Mouse (Mus musculus) cerebellum, adult 8-10 months (tissue): ENCODE data around the gene Arid5a.
A peak's percentile ranks its signal among the peaks of the same experiment; 100 is the strongest.

ENCODE experiments used
- DNase-seq: peaks from one replicate; pipeline ENCODE4 v3.0.0; 2022

The Arid5a gene

DNA sequence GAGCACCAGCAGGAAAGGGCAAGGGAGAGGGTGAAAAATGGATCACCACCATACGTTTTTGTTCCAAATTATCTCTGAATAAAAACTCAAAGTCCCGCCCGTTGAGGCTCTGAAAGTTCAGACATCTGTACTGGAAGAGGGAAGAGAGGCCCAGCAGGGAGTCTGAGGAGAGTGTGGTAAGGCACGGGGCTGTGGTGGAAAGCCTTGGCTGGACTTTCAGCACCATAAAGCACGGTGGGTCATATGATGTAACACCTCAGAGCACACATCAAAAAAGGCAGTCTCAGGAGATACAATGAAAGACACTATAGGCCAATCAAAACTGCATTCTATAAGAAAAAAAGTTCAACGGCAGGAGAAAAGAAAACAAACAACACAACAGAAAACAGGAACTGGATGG, 24.2 kb downstream of the Arid5a start:
- DNase-seq, result no peak

DNA sequence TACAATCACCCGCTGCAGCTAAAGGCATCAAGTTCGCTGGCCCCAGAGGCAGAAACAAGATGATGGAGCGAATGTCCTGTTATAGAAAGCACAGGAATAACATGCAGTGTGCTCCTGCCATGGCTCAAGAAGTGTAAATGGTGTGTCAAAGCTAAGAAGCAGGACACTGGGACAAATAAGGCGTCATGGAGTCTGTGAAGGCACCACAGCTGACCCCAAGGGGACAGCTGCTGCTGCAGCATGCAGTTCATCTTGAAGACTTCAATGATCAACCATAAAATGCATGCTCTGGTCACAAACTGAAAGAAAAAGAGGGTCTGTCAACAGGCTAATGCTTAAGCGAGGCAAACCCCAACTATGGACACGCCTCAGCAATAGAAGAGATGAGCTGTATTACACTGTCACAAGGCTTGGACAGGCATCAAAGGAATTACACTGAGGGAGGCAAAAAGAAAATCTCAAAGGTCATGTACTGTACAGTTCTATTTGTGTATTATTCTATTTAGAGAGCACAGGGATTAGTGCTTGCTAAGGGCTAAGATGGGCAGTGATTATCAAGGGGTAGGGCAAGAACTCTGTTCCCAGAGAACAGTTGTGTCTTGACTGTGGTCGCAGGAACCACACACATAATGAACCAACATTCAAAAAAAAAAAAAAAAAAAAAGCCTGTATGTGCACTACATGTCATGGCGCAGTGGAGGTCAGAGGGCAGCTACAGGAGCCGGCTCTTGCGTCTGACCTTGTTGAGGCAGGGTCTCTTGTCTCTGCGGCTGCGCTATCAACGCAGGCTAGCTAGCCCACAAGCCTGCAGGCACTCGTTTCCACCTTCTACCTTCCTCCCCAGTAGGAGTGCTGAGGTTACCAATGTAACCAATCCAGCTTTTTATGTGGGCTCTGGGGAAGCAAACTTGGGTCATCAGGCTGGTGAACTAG, 25.7 kb downstream of the Arid5a start:
- DNase-seq, result no peak

DNA sequence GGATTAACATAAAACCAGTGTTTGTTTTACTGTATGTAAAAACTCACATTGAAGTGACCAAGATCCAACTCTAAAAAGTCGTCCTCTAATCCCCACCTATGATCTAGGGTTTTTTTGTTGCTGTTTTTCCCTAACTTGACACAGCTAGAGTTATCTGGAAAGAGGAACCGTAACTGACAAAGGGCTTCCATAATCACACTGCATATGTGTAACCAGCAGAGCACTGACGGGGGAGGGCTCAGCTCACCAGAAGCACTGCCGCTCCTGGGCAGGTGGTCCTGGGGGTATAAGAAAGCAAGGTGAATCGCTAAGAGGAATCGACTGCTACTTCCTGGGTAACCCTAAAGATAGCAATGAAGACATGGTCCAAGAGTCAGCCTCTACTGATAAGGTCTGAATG, 35.0 kb downstream of the Arid5a start:
- no peak for DNase-seq

DNA sequence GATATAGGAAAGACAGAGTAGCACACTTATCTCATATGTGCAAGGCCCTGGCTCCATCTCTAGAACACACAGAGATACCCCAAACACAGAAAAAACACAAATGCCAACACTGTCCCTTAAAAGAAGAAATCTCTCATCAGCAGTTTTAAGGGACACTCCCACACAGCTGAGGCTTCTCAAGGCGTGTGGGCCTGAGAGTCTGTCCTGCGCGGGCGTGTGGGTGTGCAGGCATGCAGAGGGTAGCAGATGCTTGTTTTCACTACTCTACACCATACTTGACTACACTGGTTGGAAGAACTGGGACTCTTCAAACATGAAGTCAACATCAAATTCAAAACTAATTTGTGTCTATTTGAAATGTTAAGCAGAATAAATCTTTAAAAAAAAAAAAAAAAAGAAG, 44.8 kb downstream of the Arid5a start:
- DNase-seq, result no peak

DNA sequence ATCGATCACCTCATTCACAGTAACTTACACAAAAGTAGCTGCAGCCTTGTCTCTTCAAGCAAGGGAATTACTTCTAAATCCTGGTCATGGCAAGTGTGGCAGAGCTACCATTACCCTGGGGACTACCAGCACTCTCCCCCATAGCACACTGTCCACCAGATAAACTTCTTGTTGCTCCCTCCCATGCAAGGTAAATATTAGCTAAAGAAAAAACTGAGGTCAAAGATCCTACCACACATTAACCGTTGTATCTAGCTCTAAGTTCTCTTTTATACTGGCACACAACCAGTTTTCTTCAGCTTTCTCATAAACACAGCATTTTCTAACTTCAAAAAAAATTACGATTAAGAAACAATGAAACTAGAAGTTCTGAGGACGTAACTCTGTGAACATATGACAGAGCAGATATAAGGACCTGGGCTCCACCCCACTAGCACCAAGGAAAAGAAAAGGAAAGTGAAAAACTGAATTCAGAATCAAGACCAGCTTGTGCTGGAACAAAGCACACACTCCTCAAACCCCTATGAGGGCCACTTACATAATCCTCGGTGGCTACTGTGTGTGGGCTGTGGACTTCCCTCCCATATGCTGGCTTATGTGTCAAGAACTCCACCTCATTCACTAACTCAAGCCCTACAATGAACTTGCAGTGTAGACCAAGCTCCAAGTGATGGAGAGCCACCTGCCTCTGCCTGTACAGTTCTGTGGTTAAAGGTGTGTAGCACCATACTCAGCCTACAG, 49.6 kb downstream of the Arid5a start:
- DNase-seq, result no peak

DNA sequence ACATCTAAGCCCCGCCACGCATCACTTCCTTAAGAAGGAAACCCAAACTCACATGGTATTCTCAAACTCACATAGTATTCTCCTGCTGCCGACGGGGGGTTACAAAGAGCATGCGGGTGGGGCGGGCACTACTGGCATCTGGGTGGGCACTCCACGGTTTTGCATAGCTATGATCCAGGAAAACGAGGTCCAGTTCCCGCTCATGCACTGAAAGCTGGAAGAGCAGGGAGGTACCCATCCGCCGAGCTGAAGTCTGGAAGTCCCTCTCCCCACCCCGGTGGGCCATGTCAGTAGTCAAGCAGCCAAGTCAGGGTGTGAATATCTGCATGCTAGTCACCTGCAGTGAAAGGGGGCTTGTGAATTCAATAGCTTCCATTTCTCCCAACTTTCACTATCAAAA, 60.2 kb downstream of the Arid5a start:
- no peak for DNase-seq

DNA sequence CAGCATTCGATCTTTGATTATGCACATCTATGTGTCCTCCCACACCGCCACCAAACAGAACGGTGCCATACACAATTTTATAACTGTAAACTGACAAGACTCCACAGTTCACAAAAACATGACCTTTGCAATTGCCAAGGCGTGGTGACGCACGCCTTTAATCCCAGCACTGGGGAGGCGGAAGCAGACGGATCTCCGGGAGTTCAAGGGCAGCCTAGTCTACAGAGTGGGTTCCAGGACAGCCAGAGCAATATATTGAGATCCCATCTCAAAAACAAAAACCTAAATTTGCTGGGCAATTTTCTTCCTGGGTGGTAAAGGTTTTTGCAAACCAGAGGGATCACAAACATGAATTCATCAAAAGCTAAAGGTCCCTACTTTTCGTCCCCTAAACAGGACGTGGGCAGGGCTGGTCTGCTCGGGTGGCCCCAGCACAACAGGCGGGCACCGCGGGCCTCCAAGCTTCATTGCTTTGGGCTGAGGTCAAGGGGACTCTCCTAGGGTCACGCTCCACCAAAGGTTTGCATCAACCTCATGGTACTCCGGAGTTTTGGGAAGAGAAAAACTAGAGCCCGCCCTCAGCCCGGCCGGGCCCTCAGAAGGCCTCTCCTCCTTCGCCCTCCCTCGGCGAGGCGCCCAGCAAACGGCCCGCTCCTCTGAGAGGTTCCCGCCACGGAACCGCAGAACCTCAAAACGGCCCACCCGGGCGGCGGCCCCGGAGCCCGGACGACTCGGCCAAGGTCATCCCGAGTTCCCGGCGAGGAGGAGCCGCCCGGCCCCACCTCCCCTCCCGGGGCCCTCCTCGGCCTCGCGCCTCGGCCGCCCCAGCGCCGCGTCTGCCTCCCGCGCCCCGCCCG, 60.8 kb downstream of the Arid5a start:
- DNase-seq, result peak; percentile 12

DNA sequence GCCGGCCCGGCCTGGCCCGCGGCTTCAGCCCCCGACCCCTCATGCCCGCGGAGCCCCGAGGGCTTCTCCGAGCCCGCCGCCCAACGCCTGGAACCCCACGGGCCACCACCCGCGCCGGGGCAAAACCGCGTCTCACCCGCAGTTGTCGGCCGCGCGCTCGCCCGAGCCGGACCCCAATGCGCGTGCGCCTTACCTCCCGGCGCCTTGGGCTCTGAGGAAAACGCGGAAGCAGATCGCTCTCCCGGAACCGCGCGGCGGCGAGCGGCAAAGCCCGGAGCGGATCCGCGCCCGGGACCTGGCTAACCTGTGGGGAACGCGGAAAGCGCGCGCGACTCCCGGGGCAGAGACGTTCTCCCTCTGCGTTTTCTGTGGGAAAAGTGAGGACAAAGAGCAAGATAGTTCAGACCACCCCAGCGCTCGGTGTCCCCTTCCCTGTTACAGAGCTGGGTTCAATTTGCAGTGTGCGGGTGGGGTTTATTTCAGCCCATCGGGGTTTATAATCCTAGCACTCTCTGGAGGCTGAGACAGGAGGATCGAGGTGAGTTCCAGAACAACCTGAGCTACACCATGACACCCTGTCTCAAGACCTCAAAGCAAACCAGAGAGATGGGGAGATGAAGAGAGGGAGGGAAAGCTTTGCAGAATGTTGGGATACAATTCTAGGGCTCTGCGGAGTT, 61.6 kb downstream of the Arid5a start, which contains the start of gene Kansl3:
Kansl3 (minus strand) TSS at position 213 of the 677 bp plus-strand sequence.
- peak; percentile 87 for DNase-seq

DNA sequence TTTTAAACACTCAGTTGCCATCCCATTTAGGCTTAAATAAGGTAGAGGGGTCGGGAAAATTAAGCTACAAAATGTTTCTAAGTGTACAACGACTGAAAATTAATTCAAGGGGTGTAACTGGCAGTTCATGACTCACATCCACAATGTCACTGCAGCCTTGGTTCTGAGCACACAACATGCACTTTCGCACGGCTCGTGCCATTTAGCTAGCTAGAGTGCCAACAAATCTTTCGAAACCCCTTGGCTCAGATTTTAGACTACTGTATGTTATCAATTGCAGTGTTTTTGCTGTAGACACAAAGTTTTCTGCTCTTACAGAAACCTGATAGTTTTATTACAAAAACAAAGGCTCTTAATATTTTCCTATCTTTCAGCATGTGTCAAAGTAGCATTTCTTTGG, 63.4 kb downstream of the Arid5a start:
- DNase-seq, result no peak

DNA sequence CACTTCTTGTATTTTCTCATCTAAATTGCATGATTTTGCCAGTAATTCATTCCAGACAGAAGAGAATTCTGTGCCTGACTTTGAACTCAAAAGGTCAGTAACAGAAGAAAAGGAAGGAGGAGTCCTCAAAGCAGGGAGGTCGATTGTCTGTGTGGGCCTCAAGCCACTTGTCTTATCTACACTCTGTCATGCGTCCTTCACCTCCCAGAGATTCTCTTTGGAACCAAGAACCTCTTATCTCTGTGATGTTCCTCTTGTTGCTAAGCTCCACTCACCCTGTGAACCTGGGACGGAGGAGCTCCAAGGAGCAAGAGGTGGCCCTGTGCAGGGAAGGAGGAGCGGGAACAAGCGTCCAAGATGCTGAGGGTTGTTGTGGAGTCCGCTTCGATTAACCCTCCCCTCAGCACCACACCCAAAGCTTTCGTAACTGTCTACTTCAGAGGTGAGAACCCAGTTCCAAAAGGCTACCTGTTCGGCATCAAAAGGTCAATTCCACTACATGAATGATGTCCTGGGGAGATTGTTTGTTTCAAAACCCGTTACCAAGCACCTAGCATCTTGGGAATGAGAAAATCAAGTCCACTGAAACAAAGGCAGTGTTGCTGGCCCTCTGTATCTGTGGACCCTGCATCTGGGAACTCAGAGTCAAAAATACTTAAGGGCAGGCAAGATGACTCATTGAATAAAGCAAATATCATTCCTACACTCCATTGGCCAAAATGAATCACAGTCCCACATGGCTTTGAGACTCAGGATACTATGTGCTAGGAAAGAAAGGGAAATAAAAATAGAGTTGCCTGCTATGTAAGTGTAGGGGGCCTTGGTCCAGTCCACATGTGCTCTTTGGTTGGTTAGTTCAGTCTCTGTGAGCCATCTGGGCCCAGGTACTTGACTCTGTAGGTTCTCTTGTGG, 64.7 kb downstream of the Arid5a start, which contains the start of gene Fer1l5:
Fer1l5 (plus strand) TSS at position 358 of the 912 bp plus-strand sequence.
- DNase-seq, result no peak
